Mouse (Mus musculus): ENCODE data around the gene Vmn1r55. TPM values are rescaled to one million over a fixed set of nuclear protein-coding genes. Genes with fewer than 3 reads are reported as not detected.

Gene Vmn1r55
- polyA plus RNA-seq, 1 experiment from 2014 or later: 0.01 TPM

GRCm38 (mm10) chr7:5087886-5088285, 61.6 kb downstream of the Vmn1r55 start:
- Histone ChIP-seq H3K4me3 (ENCODE audit: low read depth, low read length) (no peak overlapping the region), H3K9ac (replicated peaks; ENCODE audit: low read length) (no peak overlapping the region), H3K9me3 (replicated peaks; ENCODE audit: control insufficient read depth, low read length) (no peaks in the 10 kb centered on the region), H3K4me1 (ENCODE audit: control insufficient read depth, insufficient read depth, low read length) (no peaks in the 10 kb centered on the region), H3K4me2 (ENCODE audit: low read depth, low read length) (no peak overlapping the region), H3K27ac (replicated peaks; ENCODE audit: low read depth, low read length) (no peak overlapping the region), H3K27me3 (ENCODE audit: control insufficient read depth, insufficient read depth, low read length) (no peaks in the 10 kb centered on the region), H3K36me3 (replicated peaks; ENCODE audit: control insufficient read depth, insufficient read depth, low read depth, low read length) (no peaks in the 10 kb centered on the region; the same call in none of the 2 replicates)
- WGBS: 90% methylated on average over 4 of the region's 4 CpGs
- ATAC-seq (replicated peaks; ENCODE audit: insufficient number of reproducible peaks, low FRiP score, low TSS enrichment, low read depth) (no peak), DNase-seq (ENCODE audit: low spot score) (no peak)

GRCm38 (mm10) chr7:5086921-5087440, 62.5 kb downstream of the Vmn1r55 start:
- no peaks in the 10 kb centered on the region for H3K27me3 ChIP-seq (ENCODE audit: control insufficient read depth, insufficient read depth, low read length)
- H3K36me3 ChIP-seq (replicated peaks; ENCODE audit: control insufficient read depth, insufficient read depth, low read depth, low read length): no peaks in the 10 kb centered on the region; the same call in none of the 2 replicates
- H3K27ac ChIP-seq (replicated peaks; ENCODE audit: low read depth, low read length): no peak overlapping the region
- H3K9me3 ChIP-seq (replicated peaks; ENCODE audit: control insufficient read depth, low read length): no peaks in the 10 kb centered on the region
- DNase-seq (ENCODE audit: low spot score) (no peak), ATAC-seq (replicated peaks; ENCODE audit: insufficient number of reproducible peaks, low FRiP score, low TSS enrichment, low read depth) (no peak)
- no peak overlapping the region for H3K4me2 ChIP-seq (ENCODE audit: low read depth, low read length)
- H3K9ac ChIP-seq (replicated peaks; ENCODE audit: low read length): no peak overlapping the region
- no peaks in the 10 kb centered on the region for H3K4me1 ChIP-seq (ENCODE audit: control insufficient read depth, insufficient read depth, low read length)
- WGBS: 85% methylated on average over 5 of the region's 5 CpGs
- no peak overlapping the region for H3K4me3 ChIP-seq (ENCODE audit: low read depth, low read length)

GRCm38 (mm10) chr7:5085512-5085911, 64.0 kb downstream of the Vmn1r55 start:
- Histone ChIP-seq H3K9ac (replicated peaks; ENCODE audit: low read length) (no peak overlapping the region), H3K4me3 (ENCODE audit: low read depth, low read length) (no peak overlapping the region), H3K4me1 (ENCODE audit: control insufficient read depth, insufficient read depth, low read length) (no peaks in the 10 kb centered on the region), H3K9me3 (replicated peaks; ENCODE audit: control insufficient read depth, low read length) (no peaks in the 10 kb centered on the region), H3K27ac (replicated peaks; ENCODE audit: low read depth, low read length) (no peak overlapping the region), H3K4me2 (ENCODE audit: low read depth, low read length) (no peak overlapping the region), H3K27me3 (ENCODE audit: control insufficient read depth, insufficient read depth, low read length) (no peaks in the 10 kb centered on the region), H3K36me3 (replicated peaks; ENCODE audit: control insufficient read depth, insufficient read depth, low read depth, low read length) (no peaks in the 10 kb centered on the region; the same call in none of the 2 replicates)
- WGBS: 100% methylated on average over 1 of the region's 1 CpGs
- no peak for DNase-seq (ENCODE audit: low spot score)
- ATAC-seq (replicated peaks; ENCODE audit: insufficient number of reproducible peaks, low FRiP score, low TSS enrichment, low read depth): no peak

- Histone ChIP-seq H3K27ac (replicated peaks; ENCODE audit: low read depth, low read length) (no peak overlapping the region), H3K4me1 (ENCODE audit: control insufficient read depth, insufficient read depth, low read length) (no peaks in the 10 kb centered on the region), H3K9ac (replicated peaks; ENCODE audit: low read length) (no peak overlapping the region), H3K4me2 (ENCODE audit: low read depth, low read length) (no peak overlapping the region), H3K4me3 (ENCODE audit: low read depth, low read length) (no peak overlapping the region), H3K27me3 (ENCODE audit: control insufficient read depth, insufficient read depth, low read length) (no peaks in the 10 kb centered on the region), H3K36me3 (replicated peaks; ENCODE audit: control insufficient read depth, insufficient read depth, low read depth, low read length) (no peaks in the 10 kb centered on the region; the same call in none of the 2 replicates), H3K9me3 (replicated peaks; ENCODE audit: control insufficient read depth, low read length) (no peaks in the 10 kb centered on the region)
- DNase-seq (ENCODE audit: low spot score) (no peak), ATAC-seq (replicated peaks; ENCODE audit: insufficient number of reproducible peaks, low FRiP score, low TSS enrichment, low read depth) (no peak)
- 92% methylated on average over 18 of the region's 18 CpGs for WGBS
Observed at GRCm38 (mm10) chr7:5083325-5084105, 66.0 kb downstream of the Vmn1r55 start.

GRCm38 (mm10) chr7:5081939-5082338, 67.5 kb downstream of the Vmn1r55 start:
- Histone ChIP-seq H3K4me3 (ENCODE audit: low read depth, low read length) (no peak overlapping the region), H3K27ac (replicated peaks; ENCODE audit: low read depth, low read length) (no peak overlapping the region), H3K9me3 (replicated peaks; ENCODE audit: control insufficient read depth, low read length) (no peaks in the 10 kb centered on the region), H3K4me1 (ENCODE audit: control insufficient read depth, insufficient read depth, low read length) (no peaks in the 10 kb centered on the region), H3K27me3 (ENCODE audit: control insufficient read depth, insufficient read depth, low read length) (no peaks in the 10 kb centered on the region), H3K36me3 (replicated peaks; ENCODE audit: control insufficient read depth, insufficient read depth, low read depth, low read length) (no peaks in the 10 kb centered on the region; the same call in none of the 2 replicates), H3K4me2 (ENCODE audit: low read depth, low read length) (no peak overlapping the region), H3K9ac (replicated peaks; ENCODE audit: low read length) (no peak overlapping the region)
- WGBS: 95% methylated on average over 2 of the region's 2 CpGs
- DNase-seq (ENCODE audit: low spot score) (no peak), ATAC-seq (replicated peaks; ENCODE audit: insufficient number of reproducible peaks, low FRiP score, low TSS enrichment, low read depth) (no peak)

- ATAC-seq (replicated peaks; ENCODE audit: insufficient number of reproducible peaks, low FRiP score, low TSS enrichment, low read depth): no peak
- no peak for DNase-seq (ENCODE audit: low spot score)
- Histone ChIP-seq H3K27ac (replicated peaks; ENCODE audit: low read depth, low read length) (no peak overlapping the region), H3K9ac (replicated peaks; ENCODE audit: low read length) (peak overlapping the region; percentile 4; the same call in 1 of the 2 replicates), H3K9me3 (replicated peaks; ENCODE audit: control insufficient read depth, low read length) (no peaks in the 10 kb centered on the region), H3K4me3 (ENCODE audit: low read depth, low read length) (peak overlapping the region; percentile 98), H3K4me2 (ENCODE audit: low read depth, low read length) (peak overlapping the region; percentile 69), H3K27me3 (ENCODE audit: control insufficient read depth, insufficient read depth, low read length) (no peaks in the 10 kb centered on the region), H3K4me1 (ENCODE audit: control insufficient read depth, insufficient read depth, low read length) (no peaks in the 10 kb centered on the region), H3K36me3 (replicated peaks; ENCODE audit: control insufficient read depth, insufficient read depth, low read depth, low read length) (peaks cover under 1% of the 10 kb centered on the region)
- WGBS: 80% methylated on average over 6 of the region's 6 CpGs
Observed at GRCm38 (mm10) chr7:5081241-5081640, 68.2 kb downstream of the Vmn1r55 start.

- Histone ChIP-seq H3K4me2 (ENCODE audit: low read depth, low read length) (peak overlapping the region; percentile 69), H3K27me3 (ENCODE audit: control insufficient read depth, insufficient read depth, low read length) (no peaks in the 10 kb centered on the region), H3K4me1 (ENCODE audit: control insufficient read depth, insufficient read depth, low read length) (no peaks in the 10 kb centered on the region), H3K27ac (replicated peaks; ENCODE audit: low read depth, low read length) (peak overlapping the region; percentile 89; the same call in 1 of the 2 replicates), H3K9ac (replicated peaks; ENCODE audit: low read length) (peak overlapping the region; percentile 96), H3K36me3 (replicated peaks; ENCODE audit: control insufficient read depth, insufficient read depth, low read depth, low read length) (peaks cover 4% of the 10 kb centered on the region), H3K9me3 (replicated peaks; ENCODE audit: control insufficient read depth, low read length) (no peaks in the 10 kb centered on the region), H3K4me3 (ENCODE audit: low read depth, low read length) (peak overlapping the region; percentile 98)
- DNase-seq (ENCODE audit: low spot score) (no peak), ATAC-seq (replicated peaks; ENCODE audit: insufficient number of reproducible peaks, low FRiP score, low TSS enrichment, low read depth) (no peak)
- whole genome bisulfite sequencing: 23% methylated on average over 6 of the region's 6 CpGs
Observed at GRCm38 (mm10) chr7:5080815-5081214, 68.7 kb downstream of the Vmn1r55 start.

Data from embryonic facial prominence, embryonic 11.5 days (tissue).